Mouse (Mus musculus) left cerebral cortex, postnatal 14 days (tissue): ENCODE measurements around the gene Commd9. TPM values are rescaled to one million over a fixed set of nuclear protein-coding genes. Genes with fewer than 3 reads are reported as not detected.

Experiments used
- DNase-seq, 2 experiments: peaks; one replicate each; pipeline ENCODE4 v3.0.0; 2021 to 2022; ENCODE audit warnings: low spot score in 2 of 2, mixed read lengths in 1 of 2
- intact Hi-C: fragments of 180-260 bp; cut with DNase I; formaldehyde crosslinking; loops from one replicate; pipeline ENCODE4 v1.15.1; 2025
- long read RNA-seq, 2 experiments: library from polyadenylated mRNA; stranded (forward); transcript quantifications; one replicate each; pipeline ENCODE4 v2.0.0; 2021
- total RNA-seq, 2 experiments: library from RNA; stranded (reverse); gene quantifications; 2 replicates each; pipeline ENCODE4 v1.2.3; 2021

Commd9 gene
- 10 to 100 TPM; 39.2 to 42.4 TPM for total RNA-seq
- long read RNA-seq, experiment 1, transcript Commd9-201 (6 exons, 1,191 nt) = major isoform, 52 of 56 reads
- long read RNA-seq, experiment 1, partial matches to known transcripts = 0 of 56 reads
- long read RNA-seq, experiment 1, other reads (novel, unspliced or antisense) = 4 of 56 reads
- long read RNA-seq, experiment 2, transcript Commd9-201 (6 exons, 1,191 nt) = major isoform, 41 of 52 reads
- long read RNA-seq, experiment 2, partial matches to known transcripts = 0 of 52 reads
- long read RNA-seq, experiment 2, other reads (novel, unspliced or antisense) = 11 of 52 reads

- intact Hi-C loops = no loop called here
- DNase-seq = peak; percentile 95
These were observed at the start of gene Commd9 for GRCm38 (mm10) chr2:101885768-101886438. Commd9 (plus strand) TSS chr2:101886247.

GRCm38 (mm10) chr2:101842756-101843155 lies 43.3 kb upstream of the Commd9 start:
- intact Hi-C loops = no loop called here
- DNase-seq = no peak

- intact Hi-C loops = no loop called here
- no peak for DNase-seq
These were observed 31.3 kb upstream of the Commd9 start for GRCm38 (mm10) chr2:101854792-101855191.

GRCm38 (mm10) chr2:101856174-101856573 lies 29.9 kb upstream of the Commd9 start:
- DNase-seq = no peak
- intact Hi-C loops = no loop called here

GRCm38 (mm10) chr2:101860920-101861485 lies 25.0 kb upstream of the Commd9 start:
- no peak for DNase-seq
- intact Hi-C loops = no loop called here

GRCm38 (mm10) chr2:101862219-101863123 lies 23.6 kb upstream of the Commd9 start:
- peak; percentile 25 to 46 for DNase-seq
- intact Hi-C loops = no loop called here

- intact Hi-C loops = loop anchor here (5.0 kb wide), 1 partner anchor 71 kb away; no protein-coding TSS in a partner anchor
- no peak for DNase-seq
These were observed 17.4 kb upstream of the Commd9 start for GRCm38 (mm10) chr2:101868683-101869082.

- intact Hi-C loops = loop anchor here (2.0 kb wide), 1 partner anchor 164 kb away; no protein-coding TSS in a partner anchor
- peak in 1 of 2 experiments; percentile 42 for DNase-seq
These were observed 14.9 kb upstream of the Commd9 start for GRCm38 (mm10) chr2:101871179-101871578.

- intact Hi-C loops = no loop called here
- DNase-seq = no peak
These were observed 4.4 kb upstream of the Commd9 start for GRCm38 (mm10) chr2:101881471-101882162.

- intact Hi-C loops = no loop called here
- no peak for DNase-seq
These were observed 3.0 kb upstream of the Commd9 start, which contains the start of gene Prr5l for GRCm38 (mm10) chr2:101882998-101883397. Prr5l (minus strand) TSS chr2:101883027.

- intact Hi-C loops = no loop called here
- no peak for DNase-seq
These were observed 1.8 kb upstream of the Commd9 start for GRCm38 (mm10) chr2:101884286-101884685.

GRCm38 (mm10) chr2:101888886-101889285 lies 2.8 kb downstream of the Commd9 start:
- intact Hi-C loops = no loop called here
- no peak for DNase-seq

- intact Hi-C loops = no loop called here
- no peak for DNase-seq
These were observed 5.1 kb downstream of the Commd9 start for GRCm38 (mm10) chr2:101891143-101891542.

- intact Hi-C loops = no loop called here
- DNase-seq = no peak
These were observed 8.1 kb downstream of the Commd9 start for GRCm38 (mm10) chr2:101894126-101894525.

GRCm38 (mm10) chr2:101896425-101897204 lies 10.6 kb downstream of the Commd9 start:
- intact Hi-C loops = no loop called here
- DNase-seq = no peak

GRCm38 (mm10) chr2:101902196-101902595 lies 16.1 kb downstream of the Commd9 start:
- no peak for DNase-seq
- intact Hi-C loops = loop anchor here (5.0 kb wide), 1 partner anchor 535 kb away; no protein-coding TSS in a partner anchor

GRCm38 (mm10) chr2:101905534-101906378 lies 19.7 kb downstream of the Commd9 start:
- intact Hi-C loops = loop anchor here (5.0 kb wide), 4 partner anchors 97 to 547 kb away; partner anchors contain the start of gene Fjx1

More at GRCm38 (mm10) chr2:101905534-101906378, 19.7 kb downstream of the Commd9 start:
- peak; percentile 84 to 91 for DNase-seq
